Mouse (Mus musculus) lung, postnatal 14 days (tissue): ENCODE results near the gene Abcc4.
"Not testable (repeated sequence)": the region's sequence is repeated elsewhere in the genome, so short reads cannot be mapped to it uniquely, and the experiment has no call there.

Experiments used
- DNase-seq: peaks from one replicate; pipeline ENCODE4 v3.0.0; 2021

Gene Abcc4

DNA sequence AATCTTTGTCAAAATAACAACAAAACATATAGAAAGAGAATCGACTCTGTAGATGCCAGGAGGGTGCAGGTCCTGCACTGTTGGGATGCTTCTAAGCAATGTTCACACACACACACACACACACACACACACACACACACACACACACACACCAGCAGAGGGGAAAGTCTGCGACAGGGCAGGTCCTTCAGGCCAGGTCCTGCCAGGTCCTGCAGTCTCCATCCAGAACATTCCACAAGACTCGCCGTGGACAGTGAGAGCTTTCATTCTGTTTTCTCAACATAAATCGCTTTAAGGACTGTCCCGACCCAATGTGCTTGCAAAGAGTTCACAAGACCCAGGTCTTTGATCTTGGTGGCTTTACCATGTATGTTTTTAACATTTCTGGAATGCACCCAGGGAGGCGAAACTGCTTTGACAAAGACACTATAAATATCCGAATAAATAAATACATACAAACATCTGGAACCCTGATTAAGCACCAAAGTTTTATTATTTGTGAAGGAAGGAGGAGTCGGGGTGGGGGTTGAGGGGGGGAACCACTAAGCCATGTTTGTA is 133.3 kb downstream of the Abcc4 start:
- DNase-seq: no peak

DNA sequence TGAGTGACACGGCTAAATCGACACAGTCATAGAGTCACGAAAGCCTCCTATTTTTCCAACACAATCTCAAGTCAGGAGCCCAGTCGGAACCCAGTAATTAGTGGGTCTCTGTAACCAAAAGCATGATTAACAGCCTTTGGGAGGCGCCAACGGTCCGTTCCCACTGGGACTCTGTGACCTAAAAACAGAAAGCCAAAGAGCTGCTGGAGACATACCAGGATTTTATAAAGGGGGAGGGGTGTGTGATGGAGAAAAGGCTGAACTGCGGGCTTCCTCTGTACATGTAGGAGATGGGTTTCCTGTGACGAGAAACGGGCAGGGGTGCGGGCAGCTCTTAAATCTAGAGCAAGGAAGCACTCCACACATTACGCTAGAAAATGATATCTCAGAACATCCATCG is 136.4 kb downstream of the Abcc4 start:
- DNase-seq: no peak

DNA sequence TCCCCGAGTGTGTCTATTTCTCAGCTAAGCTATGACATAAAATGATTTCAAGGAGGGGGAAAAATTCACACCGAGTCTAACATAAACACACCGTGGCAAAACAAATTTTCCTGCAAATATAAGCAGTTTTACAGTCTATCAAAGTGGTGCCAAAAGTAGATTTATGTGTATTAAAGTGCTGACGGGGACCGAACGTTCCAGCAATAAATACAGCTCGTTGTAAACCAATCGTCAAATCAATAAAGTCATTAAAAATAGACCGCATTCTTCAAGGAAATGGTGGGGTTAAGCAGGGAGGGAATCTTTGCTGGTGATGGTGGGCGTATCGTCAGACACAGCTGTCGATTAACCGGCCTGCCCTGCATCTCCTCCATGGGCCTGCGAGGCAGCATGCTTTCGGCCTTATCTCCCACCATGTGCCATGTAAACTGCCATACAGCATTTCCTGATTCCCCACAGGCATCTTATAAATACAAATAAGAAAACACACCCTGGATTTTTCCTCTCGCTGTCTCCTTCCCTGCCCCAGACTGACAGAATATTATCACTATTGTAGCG is 137.8 kb downstream of the Abcc4 start:
- no peak for DNase-seq

DNA sequence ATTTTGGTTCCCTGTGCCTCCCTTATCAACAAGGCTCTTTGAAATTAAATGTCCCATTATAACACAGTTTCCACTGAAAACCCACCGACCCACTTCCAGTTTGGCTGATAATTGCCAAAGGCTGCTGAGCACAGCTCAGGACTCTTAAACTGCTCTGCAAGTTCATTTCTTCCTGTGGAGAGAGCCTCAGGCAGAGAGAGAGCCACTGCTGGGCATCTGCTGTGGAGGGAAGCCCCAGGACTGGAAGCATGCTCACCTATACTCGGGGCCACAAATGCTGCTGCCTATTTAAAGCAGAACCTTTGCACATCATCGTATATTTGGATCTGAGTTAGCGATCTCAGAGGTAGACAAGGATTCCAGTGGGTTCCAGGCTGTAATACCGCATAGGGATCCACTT is 139.2 kb downstream of the Abcc4 start:
- DNase-seq: no peak

DNA sequence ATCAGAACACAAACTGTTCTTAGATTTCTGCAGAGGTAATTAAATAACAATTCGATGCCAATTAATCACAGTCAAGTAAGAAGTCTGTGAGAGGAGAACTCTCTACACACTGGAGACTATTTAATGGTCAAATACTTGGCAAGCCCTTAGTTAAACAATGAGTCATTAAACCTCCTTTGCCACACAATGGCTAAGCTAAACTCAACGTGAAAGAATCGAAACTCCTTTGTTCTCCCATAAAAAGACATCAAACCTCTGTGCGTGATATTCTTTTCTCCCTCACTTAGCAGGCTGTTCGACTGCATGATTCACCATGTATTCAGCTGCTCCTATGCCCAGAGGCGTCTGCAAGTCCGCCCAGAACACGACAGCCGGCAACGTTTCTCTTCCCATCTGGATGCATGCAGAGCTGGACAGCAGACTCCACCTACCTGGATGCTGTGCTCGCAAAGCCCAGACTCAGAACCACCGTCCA is 139.8 kb downstream of the Abcc4 start:
- peak; percentile 10 for DNase-seq

DNA sequence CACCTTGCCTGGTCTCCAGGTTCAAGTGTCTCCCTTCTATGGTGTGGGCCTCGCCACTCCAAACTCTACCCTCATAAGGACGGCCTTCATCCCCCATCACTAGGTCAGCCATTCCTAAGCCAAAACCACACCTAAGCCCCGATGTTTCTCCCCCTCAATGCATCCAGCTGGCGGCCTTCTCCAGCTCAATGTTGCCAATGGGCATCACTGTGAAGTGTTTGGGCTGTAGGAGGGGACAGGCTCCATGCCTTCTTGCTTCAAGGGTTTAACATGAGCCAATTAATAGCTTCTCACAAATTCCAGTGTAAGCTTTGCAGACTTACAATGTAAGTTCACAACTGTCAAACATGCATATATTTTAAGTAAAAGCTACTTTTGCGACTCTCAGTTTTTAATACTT is 140.3 kb downstream of the Abcc4 start:
- DNase-seq: no peak

DNA sequence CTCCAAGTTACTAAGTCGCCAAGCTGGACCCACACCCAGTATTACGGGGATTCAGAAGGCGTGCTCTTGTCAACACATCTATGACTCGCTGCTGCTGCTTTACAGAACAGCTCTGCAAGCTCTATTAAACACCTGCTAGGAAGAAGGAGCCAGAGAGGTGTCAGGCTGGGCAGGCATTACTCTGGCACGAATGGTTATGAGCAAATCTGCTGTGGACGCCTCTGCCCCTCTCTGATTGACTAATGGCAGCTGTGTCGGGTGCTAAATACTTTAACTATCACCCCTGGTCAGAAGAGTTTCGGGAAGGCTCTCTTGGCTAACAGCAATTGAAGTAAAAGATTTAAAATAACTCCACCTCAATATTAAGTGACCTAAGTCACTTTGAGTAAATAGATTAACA is 142.4 kb downstream of the Abcc4 start:
- DNase-seq: no peak

DNA sequence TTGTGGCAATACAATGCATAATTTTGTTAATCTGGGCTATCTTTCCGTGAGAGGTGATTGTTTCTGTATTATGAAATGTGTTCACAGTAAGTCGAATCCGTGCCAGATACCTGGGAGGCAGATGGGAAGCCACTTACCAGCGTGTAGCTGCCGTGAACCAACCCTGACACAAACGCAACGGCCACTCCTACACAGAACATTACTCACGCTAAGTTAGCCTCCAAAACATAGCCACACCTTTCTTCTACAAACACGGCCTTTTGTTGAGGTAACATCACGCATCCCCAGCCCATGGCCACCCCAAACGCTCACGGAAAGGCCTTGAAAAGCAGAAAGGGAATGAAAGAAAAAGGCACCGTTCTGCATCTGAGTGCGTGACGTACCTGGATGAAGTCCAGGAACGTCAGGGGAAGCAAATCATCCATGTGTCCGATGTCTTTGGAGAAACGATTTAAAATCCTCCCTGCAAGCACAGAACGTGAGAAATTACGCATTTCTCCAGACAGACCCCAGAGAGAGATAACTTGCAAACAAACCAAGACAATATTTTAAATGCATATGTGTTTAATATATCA is 153.0 kb downstream of the Abcc4 start:
- DNase-seq: no peak

DNA sequence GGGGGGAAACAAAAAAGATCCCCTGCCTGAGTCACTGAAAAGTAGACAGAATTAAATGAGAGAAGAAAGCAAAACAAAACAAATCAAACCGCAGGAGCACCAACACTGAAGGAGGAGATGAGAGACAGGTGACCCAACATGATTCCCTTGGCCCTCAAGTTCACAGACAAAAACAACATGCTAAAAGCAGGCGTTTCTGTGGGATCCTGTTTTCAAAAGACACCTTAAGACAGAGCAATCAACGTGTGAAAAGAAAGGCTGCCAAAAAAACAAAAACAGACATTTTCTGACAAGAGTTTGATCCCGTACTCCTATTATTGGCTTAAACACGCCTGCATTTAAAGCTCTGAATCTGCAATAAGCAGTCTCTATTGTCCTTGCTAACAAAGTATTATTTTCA is 153.6 kb downstream of the Abcc4 start:
- no peak for DNase-seq

DNA sequence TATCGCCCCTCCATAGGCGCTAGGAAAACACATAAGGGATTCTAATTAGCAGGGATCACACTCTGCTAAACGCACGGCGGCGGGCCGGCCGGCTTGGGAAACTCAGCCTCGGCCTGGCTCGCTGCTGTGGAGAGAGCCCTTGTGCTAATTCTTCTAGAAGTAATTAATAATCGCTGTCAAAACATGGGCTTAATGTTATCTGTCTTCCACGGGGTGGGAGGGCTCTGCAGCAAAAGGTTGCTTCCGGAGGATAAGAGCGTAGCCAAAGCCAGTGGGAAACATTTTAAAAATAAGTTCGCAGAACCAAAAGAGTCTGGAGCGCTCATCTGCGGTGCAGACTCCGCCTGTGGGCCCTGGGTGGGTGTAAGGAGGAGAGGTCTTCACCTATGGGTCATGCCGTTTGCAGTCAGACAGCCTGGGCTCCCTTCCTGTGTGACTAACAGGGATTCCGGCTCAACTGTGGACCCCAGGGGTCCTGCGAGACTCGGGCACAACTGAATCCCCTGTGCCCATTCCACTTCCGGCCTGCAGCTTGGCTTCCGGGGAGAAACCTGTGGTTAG is 154.2 kb downstream of the Abcc4 start:
- DNase-seq: peak; percentile 12

DNA sequence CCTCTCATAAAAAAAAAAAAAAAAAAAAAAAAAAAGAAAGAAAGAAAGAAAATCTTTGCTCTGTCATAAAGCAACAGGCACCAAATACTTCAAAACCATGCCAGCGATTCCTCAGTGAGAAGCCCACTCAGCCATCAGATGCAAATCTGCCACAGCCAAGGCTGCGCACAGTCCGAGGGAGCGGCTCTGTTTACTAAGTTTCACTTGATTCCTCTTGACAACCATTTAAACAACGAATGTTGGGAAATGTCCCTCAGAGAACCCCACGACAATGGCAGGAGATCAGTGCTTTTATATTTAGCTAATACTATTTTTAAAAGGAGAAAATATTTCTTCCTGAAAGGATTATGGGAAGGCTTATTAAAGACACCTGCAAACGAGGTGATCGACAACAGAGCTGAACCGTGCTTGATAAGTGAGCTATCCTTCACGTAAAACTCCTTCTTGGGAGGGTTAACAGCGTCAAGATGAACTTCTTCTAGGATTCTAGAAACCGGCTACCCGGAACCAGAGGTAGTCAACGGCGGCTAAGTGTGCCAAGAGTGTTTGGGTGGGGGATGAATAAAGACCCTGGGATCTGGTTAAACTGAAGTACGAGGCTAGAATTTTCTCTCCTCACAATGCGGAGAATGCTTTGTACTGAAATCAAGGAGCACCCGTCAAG is 154.8 kb downstream of the Abcc4 start:
- peak; percentile 6 for DNase-seq

DNA sequence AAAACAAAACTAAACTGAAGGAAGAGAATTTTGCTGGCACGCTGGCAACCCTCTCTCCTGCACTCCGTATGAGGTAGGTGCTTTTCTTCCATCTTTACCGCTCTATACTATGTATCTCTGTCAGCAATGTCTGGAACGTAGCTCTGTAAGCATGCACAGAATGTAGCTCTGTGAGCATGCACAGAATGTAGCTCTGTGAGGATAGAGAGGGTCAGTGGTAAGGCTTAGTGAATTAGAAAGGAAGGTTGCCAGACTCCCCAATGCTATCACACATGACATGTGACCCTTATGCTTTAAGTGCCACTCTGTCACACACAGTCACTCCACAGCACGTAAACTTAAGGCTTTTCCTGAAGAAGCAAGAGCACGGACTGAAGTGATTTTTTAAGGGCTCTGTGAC is 161.5 kb downstream of the Abcc4 start:
- no peak for DNase-seq

DNA sequence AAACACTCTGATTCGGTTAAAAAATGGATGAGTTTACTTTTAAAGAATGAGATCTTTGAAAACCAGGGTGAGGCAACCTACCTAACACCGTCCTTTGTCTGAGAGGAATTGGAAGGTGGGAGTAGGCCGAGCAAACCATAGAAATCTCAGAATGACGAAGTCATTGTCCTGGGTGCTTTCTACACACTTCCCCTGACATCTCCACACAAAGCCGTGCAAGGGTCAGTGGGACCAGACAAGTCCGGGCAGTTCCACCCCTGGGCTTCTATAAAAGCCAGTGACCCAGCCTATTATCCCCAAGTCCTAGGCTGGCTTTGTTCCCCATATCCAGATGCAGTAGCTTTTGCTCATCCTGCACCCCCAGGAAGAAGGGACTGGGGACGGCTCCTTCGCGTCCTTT is 163.1 kb downstream of the Abcc4 start:
- no peak for DNase-seq

DNA sequence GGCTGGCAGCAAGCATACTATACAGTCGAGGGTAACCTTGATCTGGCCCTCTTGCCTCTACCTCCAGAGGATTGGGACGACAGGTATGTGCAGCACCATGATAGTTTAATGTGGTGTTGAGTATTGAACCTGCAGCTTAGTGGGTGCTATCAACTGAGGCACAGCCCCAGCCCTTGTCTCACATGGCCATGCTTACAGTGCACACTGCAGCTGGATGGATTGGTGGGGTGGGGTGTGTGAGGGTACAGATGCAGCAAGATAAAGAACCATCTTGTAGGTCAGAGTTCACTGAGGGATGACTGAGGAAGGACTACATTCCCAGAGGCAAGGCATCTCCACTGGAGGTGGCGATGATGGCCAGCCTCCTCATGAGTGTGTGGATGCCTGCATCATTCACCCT is 174.5 kb downstream of the Abcc4 start:
- no peak for DNase-seq

DNA sequence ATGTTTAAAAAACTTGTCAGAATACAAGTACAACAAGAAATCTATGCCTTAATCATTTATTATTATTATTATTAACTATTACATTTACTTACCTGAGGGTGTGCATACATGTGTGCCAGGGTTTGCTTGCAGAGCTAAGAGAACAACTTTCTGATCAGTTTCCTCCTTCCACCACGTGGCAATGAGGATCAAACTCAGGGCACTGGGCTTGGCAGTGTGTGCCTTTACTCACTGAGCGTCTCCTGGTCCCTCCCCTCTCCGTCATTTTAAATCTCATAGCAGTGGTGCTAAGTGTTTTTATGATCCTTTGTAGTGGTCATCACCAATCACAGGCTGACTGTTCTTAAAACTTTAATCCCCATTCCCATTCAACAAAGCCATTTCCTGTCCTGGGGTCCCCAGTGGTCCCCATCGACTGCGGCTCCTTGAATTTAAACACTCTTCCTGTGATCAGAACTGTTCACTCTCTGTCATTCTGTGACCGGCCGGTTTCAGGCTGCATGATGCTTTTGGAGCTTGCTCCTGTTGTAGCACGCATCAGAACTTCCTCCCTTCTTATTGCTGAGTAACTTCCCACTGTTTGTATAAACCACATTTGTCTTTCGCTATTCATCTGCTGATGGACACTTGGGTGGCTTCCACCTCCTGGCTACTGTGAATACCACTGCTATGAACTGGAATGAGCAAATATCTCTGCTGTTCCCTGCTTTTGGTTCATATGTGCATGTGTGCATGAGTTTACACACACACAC is 191.6 kb downstream of the Abcc4 start:
- DNase-seq: no peak

DNA sequence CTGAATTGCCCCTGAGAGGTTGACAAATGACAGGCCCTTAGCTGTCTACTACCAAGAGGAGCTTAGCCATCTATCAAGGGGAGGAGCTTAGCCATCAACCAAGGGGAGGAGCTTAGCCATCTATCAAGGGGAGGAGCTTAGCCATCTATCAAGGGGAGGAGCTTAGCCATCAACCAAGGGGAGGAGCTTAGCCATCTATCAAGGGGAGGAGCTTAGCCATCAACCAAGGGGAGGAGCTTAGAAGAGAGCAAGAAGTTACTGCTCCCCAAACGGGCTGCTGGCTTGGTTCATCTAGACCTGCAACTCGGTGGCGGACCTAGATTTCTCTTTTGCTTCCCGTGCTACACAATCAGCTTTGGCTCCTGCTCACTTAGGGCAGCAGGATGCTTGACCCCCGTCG is 194.3 kb downstream of the Abcc4 start:
- not testable (repeated sequence) for DNase-seq

DNA sequence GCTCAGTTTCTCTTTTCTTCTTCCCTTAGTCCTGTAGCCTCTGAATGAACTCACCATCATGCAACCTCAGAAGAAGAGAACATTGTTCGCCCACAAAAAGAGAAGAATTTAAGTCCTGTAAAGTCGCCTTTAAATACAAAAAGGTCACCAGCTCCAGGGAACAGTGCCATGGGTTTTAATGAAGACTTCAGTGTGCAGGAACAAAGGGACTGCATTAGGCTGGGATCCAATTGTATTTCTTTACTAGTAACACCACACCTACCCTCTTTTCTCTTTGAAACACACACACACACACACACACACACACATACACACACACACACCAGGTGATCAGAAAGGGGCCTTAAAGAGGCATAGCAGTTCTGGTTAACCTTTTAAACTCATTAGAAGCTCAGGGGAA is 195.2 kb downstream of the Abcc4 start:
- DNase-seq: no peak

DNA sequence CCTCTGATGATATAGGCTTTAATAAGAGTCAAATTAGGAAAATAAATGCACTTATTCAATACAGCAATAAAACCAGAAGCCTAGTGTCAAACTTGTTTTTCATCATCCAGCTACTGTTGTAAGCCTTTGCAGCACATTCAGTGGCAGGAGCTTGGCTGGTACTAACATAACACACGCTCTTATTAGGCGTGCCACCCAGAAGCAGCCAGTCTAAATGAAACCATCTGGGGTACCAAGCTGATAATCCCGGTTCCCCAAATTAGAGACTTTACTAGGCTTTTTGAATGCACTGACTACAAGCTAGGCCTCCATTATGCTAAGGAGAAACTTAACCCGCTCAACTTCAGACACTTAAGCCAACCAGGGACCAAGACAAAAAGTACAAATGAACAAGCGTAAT is 195.8 kb downstream of the Abcc4 start:
- DNase-seq: no peak

DNA sequence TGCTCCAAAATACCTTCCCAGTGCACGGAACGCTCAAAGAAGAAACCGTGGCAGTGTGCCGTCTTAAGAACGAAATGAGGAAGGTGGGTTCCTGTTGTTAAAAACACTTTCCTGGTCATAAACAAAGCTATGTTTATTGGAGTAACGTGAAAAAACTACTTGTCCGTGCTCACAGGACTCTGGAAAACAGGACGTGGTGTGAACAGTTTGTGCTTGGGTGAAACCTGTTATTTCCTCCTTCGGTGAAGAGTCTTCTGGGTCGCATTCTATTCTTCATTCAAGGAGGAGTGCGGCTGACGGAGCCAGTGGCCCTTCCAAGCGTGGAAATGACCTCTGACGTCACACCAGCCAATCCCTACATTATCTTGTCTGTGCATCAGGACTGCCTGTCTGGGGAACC is 198.2 kb downstream of the Abcc4 start:
- no peak for DNase-seq

DNA sequence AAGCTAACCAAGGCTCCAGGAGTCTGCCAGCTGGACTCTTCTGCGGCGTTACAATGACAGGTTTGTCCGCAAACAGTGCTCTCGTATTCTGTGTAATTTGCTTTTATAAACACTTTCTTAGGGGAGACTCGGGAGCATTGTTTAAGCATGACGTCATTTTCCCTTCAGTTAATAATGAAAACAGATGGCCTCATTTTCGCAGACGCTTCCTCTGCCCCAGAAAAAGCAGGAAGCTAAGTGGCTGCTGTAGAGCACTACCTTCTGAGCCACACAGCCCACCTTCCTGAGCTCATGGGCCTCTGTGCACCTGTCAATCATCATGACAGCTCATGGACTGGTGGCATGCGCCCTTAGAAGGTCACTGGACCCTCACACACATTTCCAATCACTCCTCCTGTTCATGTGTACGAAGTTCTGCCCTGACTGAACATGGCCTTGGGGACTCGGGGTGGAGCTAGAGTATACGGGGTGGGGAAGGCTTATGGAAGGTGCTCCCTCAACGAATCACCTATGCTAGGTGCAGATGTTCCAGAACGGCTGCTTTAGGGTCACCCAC is 199.3 kb downstream of the Abcc4 start:
- peak; percentile 14 for DNase-seq

DNA sequence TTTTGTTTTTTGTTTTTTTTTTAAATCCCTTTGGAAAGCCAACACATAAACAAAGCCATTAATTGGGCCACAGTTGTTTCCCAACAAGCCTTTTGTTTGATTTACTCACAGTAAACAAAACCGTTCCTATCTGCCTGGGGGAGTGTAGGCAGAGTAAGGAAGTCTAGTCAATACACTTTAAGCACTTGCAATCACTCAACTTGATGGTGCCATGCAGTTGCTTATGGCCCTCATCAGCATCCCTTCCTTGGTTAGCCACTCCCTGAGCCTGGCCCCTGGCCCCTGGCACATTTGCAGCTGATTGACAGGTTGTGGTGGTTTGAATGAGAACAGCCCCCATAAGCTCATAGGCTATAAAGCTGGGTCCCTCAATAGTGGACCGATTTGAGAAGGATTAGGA is 209.3 kb downstream of the Abcc4 start:
- no peak for DNase-seq

DNA sequence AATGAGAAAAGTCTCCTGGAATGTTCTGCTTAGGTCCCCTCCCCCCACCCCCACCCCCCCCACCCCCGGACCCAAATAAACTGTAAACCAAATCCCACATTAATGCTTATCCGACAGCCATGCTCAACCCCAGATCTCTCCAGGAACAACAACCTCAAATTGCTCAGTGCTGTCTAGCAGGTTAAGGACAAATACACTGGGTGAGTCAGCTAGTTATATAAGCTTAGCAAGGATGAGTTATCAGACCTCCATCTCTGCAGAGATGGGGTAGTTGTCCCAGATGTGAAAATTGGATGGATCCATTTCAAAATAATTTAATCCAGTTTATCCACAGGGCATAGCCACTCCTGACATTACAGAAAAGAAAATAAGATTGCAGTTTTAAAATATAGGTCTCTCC is 210.6 kb downstream of the Abcc4 start:
- no peak for DNase-seq

DNA sequence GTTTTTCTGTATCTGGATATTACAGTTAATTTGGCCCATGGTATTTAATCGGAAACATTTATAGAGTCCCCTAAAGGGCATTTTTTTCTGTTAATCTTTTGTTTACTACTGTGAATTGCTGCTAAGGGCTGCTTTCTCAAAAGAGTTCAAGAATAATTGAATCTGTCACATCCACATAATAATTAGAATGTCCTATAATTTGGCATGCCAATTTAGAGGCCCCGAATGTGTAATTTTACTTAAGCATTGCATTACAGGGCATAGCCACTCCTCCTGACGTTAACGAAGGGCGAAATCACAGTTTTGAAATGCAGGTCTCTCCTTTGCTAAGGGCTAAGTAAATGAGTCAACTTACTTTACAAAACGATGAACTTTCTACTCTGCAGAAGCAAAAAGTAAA is 214.3 kb downstream of the Abcc4 start:
- DNase-seq: no peak
